Mouse (Mus musculus) embryonic facial prominence, embryonic 12.5 days (tissue): Measurements from ENCODE around the gene Lancl1. TPM values are rescaled to one million over a fixed set of nuclear protein-coding genes. Genes with fewer than 3 reads are reported as not detected.

Experiments used
- ATAC-seq: fragments of 200-750 bp; cut with Nextera tagmentation; 2 replicates; pipeline ENCODE4 v1.8.0; 2017; ENCODE audit not compliant: insufficient number of reproducible peaks, insufficient read depth, low FRiP score, low TSS enrichment
- H3K27ac ChIP-seq: fragments of 300-500 bp; sonication (generic); 2 replicates; pipeline ENCODE4 v1.5.1; 2016; ENCODE audit warnings: mild to moderate bottlenecking
- H3K27me3 ChIP-seq: fragments of 300-500 bp; sonication (generic); 2 replicates; pipeline ENCODE4 v1.6.1; 2016; ENCODE audit warnings: mild to moderate bottlenecking, moderate library complexity
- H3K36me3 ChIP-seq: fragments of 300-500 bp; sonication (generic); 2 replicates; pipeline ENCODE4 v1.6.1; 2016; ENCODE audit warnings: mild to moderate bottlenecking
- H3K4me1 ChIP-seq: fragments of 300-500 bp; sonication (generic); 2 replicates; pipeline ENCODE4 v1.6.1; 2016
- H3K4me2 ChIP-seq: fragments of 300-500 bp; sonication (generic); replicated peaks from 2 replicates; pipeline ENCODE4 v1.6.1; 2016; ENCODE audit warnings: mild to moderate bottlenecking, moderate library complexity
- H3K4me3 ChIP-seq: fragments of 300-500 bp; sonication (generic); 2 replicates; pipeline ENCODE4 v1.5.1; 2016; ENCODE audit warnings: mild to moderate bottlenecking
- H3K9ac ChIP-seq: fragments of 300-500 bp; sonication (generic); 2 replicates; pipeline ENCODE4 v1.6.1; 2016; ENCODE audit warnings: mild to moderate bottlenecking, moderate library complexity
- H3K9me3 ChIP-seq: fragments of 300-500 bp; sonication (generic); 2 replicates; pipeline ENCODE4 v1.6.1; 2016; ENCODE audit warnings: mild to moderate bottlenecking, moderate library complexity
- WGBS: fragments of 180-500 bp; shearing (Covaris S2); methylation state at CpG from one replicate; pipeline ENCODE4 v1.1.7; 2016; 5-methylcytosine and 5-hydroxymethylcytosine counted together
- polyA plus RNA-seq: library from polyadenylated mRNA; unstranded; fragments of >200 nt; fragmentation: Nextera tagmentation; extraction: Ambion mirVana; gene quantifications from 2 replicates; pipeline ENCODE4 v1.2.1, GENCODE M21; 2016

Gene Lancl1
- polyA plus RNA-seq, 1 experiment from 2014 or later: 110 TPM

DNA sequence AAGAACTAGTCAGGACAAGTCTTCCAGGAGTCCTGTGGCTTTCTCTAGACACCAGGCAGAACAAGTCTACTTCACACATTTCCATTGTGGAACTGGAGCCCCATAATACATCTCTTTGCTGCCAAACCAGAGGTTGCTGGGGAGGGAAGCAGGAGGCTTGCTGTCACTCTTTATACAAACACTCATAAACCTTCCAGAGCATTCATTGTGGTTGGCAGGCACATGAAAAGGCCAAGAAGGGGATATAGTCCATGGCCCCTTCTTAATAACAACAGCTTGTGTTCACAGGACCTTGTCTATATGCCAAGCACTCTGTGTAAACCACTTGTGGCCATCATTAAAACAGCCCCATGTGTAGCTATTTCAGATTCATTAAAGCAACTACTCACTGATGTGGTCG, 6.4 kb upstream of the Lancl1 start:
- no peaks in the 10 kb centered on the region for H3K27me3 ChIP-seq
- 38% methylated on average over 1 of the region's 1 CpGs for WGBS
- H3K36me3 ChIP-seq: no peaks in the 10 kb centered on the region
- no peaks in the 10 kb centered on the region for H3K4me1 ChIP-seq
- H3K27ac ChIP-seq: no peak overlapping the region
- no peak overlapping the region for H3K9ac ChIP-seq
- no peak overlapping the region for H3K4me2 ChIP-seq
- no peak overlapping the region for H3K4me3 ChIP-seq
- no peaks in the 10 kb centered on the region for H3K9me3 ChIP-seq
- ATAC-seq: no peak

DNA sequence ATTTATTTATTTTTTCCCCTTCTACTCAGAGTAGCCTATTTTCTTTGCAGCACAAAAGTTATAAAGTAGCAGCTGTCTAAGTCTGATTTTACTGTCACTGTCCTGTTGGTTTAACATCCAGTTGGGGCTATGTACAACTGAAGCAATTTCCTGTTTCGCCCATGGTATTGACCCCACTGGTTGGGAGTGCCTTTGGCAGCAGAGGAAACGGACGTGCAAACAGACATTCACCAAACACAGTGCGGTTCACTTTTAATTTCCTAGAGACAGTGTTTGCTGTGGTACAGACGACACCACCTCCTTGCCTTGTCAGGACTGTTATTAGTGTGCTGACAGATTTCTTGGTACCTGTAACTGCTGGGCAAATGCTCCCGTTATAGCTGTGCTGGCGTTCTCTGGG, 3.9 kb upstream of the Lancl1 start:
- no peak for ATAC-seq
- Histone ChIP-seq H3K9ac (no peak overlapping the region), H3K4me1 (peaks cover 5% of the 10 kb centered on the region; the same call in 1 of the 2 replicates), H3K4me3 (no peak overlapping the region), H3K36me3 (no peaks in the 10 kb centered on the region), H3K27me3 (no peaks in the 10 kb centered on the region), H3K27ac (no peak overlapping the region), H3K9me3 (no peaks in the 10 kb centered on the region), H3K4me2 (no peak overlapping the region)
- WGBS: 68% methylated on average over 7 of the region's 7 CpGs

DNA sequence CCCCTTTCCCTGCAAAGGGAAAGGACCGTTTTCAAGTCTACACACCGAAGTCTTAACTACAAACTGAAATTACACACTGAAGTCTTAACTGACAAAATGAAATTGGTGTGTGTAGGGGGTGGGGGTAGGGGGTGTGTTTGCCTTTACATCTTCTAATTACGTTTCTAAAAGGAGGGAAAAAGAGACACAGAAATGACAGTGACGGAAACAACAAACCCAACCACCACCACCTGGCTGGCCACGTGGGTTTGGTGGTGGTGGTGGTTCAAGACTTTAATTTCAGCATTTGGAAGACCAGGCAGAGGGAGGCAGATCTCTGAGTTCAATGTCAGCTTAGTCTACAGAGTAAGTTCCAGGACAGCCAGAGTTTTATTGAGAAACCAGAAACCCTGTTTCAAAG, 411 bp upstream of the Lancl1 start:
- H3K4me1 ChIP-seq: peaks cover 5% of the 10 kb centered on the region; the same call in 1 of the 2 replicates
- H3K36me3 ChIP-seq: peaks cover 17% of the 10 kb centered on the region
- no peaks in the 10 kb centered on the region for H3K9me3 ChIP-seq
- peak overlapping the region; percentile 52 for H3K4me2 ChIP-seq
- H3K27me3 ChIP-seq: no peaks in the 10 kb centered on the region
- peak overlapping the region; percentile 27; the same call in 1 of the 2 replicates for H3K9ac ChIP-seq
- no peak overlapping the region for H3K27ac ChIP-seq
- 1% methylated on average over 5 of the region's 5 CpGs for WGBS
- H3K4me3 ChIP-seq: peak overlapping the region; percentile 91
- no peak for ATAC-seq

DNA sequence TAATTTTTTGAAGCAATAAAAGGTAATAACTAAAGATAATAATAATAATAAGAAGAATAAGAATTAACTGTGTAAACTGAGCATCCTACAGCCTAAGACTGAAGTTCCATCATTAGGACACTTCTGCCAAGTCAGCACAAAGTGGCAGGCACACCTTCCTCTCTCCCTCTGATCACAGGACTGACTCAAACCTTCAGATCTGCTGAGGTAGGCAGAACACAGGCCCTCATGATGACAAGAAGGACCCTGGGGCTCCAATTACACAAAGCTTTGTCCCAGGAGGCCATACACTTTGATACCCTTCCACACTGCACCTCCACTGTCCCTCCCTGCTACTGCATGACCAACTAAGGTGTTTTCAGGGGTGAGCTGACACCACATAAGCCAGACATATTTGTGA, 1.5 kb downstream of the Lancl1 start:
- ATAC-seq: no peak
- Histone ChIP-seq H3K9ac (no peak overlapping the region), H3K4me1 (peaks cover 5% of the 10 kb centered on the region; the same call in 1 of the 2 replicates), H3K27ac (no peak overlapping the region), H3K9me3 (no peaks in the 10 kb centered on the region), H3K36me3 (peaks cover 35% of the 10 kb centered on the region), H3K4me3 (no peak overlapping the region), H3K27me3 (no peaks in the 10 kb centered on the region), H3K4me2 (no peak overlapping the region)

DNA sequence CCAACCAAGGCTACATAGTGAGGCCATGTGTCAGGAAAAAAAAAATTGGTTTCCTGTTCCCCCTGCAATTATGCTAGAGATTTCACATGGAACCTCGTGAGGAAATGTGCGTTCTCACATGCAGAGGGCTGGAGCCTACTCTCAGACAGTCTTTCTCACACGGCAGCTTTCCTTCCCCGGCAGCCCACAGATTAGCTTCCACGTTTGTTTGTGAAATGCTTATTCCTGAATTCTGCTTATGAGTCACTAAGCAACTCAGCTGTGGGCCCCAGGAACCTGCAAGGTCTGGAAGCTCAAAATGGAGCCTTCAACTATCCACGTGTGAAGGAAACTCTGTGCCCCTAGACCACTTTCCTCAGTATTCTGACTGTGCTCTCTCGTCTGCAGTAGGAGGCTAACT, 5.4 kb downstream of the Lancl1 start:
- H3K9ac ChIP-seq: no peak overlapping the region
- H3K36me3 ChIP-seq: peaks cover 67% of the 10 kb centered on the region
- H3K27ac ChIP-seq: no peak overlapping the region
- WGBS: 82% methylated on average over 7 of the region's 7 CpGs
- no peaks in the 10 kb centered on the region for H3K9me3 ChIP-seq
- ATAC-seq: no peak
- H3K27me3 ChIP-seq: no peaks in the 10 kb centered on the region
- H3K4me3 ChIP-seq: no peak overlapping the region
- peaks cover 5% of the 10 kb centered on the region; the same call in 1 of the 2 replicates for H3K4me1 ChIP-seq
- no peak overlapping the region for H3K4me2 ChIP-seq

DNA sequence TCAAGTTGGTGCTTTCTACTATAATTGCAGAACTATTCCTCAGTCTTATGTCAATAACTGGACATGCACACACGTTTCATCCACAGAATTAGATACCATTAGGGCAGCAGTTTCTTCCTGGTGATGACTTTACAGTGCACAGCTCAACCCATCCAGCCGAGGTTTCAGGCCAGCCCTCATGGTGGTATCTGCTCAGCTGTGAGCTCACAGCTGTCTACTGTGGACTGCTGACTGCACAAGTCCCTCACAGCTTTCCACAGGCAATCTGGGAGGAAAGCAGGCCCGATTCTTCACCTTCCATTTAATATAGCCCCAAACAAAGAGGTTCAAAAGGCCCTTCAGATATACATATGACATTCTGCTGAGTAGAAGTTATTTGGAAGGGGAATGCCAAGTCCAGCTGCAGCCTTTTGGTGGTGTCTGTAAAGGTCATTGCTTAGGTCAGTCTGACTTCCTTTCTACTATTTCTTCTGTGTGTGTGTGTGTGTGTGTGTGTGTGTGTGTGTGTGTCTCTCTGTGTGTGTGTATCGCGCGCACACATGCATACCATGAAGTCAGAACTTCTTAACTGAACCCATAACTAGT, 11.7 kb downstream of the Lancl1 start:
- no peaks in the 10 kb centered on the region for H3K9me3 ChIP-seq
- H3K27ac ChIP-seq: no peak overlapping the region
- WGBS: 81% methylated on average over 6 of the region's 6 CpGs
- peaks cover 51% of the 10 kb centered on the region for H3K36me3 ChIP-seq
- H3K27me3 ChIP-seq: no peaks in the 10 kb centered on the region
- H3K4me1 ChIP-seq: no peaks in the 10 kb centered on the region
- no peak overlapping the region for H3K4me2 ChIP-seq
- no peak for ATAC-seq
- no peak overlapping the region for H3K9ac ChIP-seq
- H3K4me3 ChIP-seq: no peak overlapping the region

DNA sequence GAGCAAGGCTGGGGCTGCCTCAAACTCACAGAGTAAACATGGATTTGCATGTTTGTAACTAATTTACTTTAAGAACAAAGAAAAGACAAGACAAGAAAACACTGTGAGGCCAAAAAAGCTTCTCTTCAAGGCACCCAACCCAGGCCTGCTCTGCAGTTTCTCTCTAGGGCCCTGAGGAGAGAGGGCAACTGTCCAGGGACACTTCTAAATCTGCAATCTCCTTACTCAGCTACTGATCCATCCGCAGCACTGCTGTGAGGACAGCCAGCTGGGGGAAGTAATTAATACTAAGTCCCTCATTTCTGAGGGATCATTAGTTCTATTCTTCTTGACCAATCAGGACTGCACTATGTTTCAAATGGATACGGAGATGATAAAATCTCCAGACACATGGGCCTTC, 12.5 kb downstream of the Lancl1 start:
- peaks cover 42% of the 10 kb centered on the region for H3K36me3 ChIP-seq

DNA sequence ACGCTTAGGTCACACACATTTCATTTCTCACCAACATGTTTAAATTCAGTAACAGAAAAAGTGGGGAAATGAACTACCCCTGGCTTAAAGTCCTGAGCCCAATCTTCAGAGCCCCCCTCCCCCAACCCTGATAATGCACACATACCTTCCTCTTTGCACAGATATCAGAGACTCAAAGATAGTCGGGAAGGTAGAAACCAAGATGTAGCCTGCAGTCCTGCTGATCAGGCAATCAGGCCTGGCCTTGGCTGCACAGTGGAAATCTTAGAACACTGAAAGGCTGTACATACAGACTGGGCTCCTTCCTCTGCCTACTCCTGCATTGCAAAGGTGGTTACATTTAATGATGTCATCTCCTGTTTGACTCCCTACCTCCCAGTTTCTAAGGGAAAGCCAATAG, 15.9 kb downstream of the Lancl1 start:
- no peaks in the 10 kb centered on the region for H3K4me1 ChIP-seq
- no peak overlapping the region for H3K9ac ChIP-seq
- H3K27me3 ChIP-seq: no peaks in the 10 kb centered on the region
- 87% methylated on average over 2 of the region's 2 CpGs for WGBS
- peaks cover 31% of the 10 kb centered on the region for H3K36me3 ChIP-seq
- H3K27ac ChIP-seq: no peak overlapping the region
- no peak overlapping the region for H3K4me2 ChIP-seq
- H3K4me3 ChIP-seq: no peak overlapping the region
- H3K9me3 ChIP-seq: no peaks in the 10 kb centered on the region
- no peak for ATAC-seq

More for the DNA sequence above, 12.5 kb downstream of the Lancl1 start:
- ATAC-seq: no peak
- Histone ChIP-seq H3K9ac (no peak overlapping the region), H3K27me3 (no peaks in the 10 kb centered on the region), H3K4me2 (no peak overlapping the region), H3K4me1 (no peaks in the 10 kb centered on the region), H3K27ac (no peak overlapping the region), H3K4me3 (no peak overlapping the region), H3K9me3 (no peaks in the 10 kb centered on the region)
- 81% methylated on average over 2 of the region's 2 CpGs for WGBS

DNA sequence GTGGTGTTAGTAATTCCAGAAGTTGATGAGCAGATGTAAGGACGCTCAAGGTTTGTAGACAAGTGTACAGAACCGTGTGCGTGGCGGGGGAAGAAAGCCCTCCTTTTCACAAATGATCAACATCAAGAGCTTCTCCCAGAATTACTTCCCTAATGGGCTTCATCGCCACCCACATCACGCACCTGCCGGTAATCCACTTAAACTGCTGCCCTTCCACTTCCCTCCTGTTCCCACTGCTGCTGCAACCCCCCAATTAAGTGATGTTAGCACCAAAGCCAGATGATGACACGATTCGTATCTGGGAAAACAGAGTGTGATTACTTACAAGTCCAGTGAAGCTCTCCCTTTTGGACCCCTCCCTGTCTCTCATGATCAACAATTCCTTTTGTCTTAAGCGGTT, 16.6 kb downstream of the Lancl1 start:
- Histone ChIP-seq H3K9ac (no peak overlapping the region), H3K4me2 (no peak overlapping the region), H3K4me3 (no peak overlapping the region), H3K27me3 (no peaks in the 10 kb centered on the region), H3K4me1 (no peaks in the 10 kb centered on the region), H3K36me3 (peaks cover 26% of the 10 kb centered on the region), H3K27ac (no peak overlapping the region), H3K9me3 (no peaks in the 10 kb centered on the region)
- WGBS: 91% methylated on average over 10 of the region's 10 CpGs
- ATAC-seq: no peak

DNA sequence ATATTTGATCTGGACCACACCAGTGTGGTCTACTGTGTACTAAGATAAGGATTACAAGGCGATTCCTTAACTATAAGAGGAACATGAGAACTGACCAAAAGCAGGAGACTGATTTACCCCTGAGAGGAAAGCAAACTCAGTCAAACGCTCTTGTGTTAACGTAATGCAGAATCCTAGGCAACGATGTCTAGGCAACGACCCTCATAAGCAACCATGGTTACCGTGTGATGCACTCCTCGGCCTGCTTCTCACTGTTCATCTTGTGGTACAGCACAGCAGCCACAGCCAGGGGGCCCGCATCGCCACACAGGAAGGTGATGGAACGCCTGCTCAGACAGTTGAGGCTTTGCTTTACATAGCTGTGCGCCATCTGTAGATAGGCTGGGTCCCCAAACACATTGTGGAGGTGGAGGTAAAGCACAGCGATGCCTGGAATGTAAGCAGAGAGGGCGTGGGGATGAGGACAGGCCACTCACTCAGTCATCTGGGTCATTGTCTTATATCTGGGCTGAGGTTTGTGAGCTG, 18.0 kb downstream of the Lancl1 start:
- ATAC-seq: no peak
- H3K4me1 ChIP-seq: no peaks in the 10 kb centered on the region
- H3K36me3 ChIP-seq: peaks cover 24% of the 10 kb centered on the region
- H3K9me3 ChIP-seq: no peaks in the 10 kb centered on the region
- H3K4me2 ChIP-seq: no peak overlapping the region
- WGBS: 88% methylated on average over 13 of the region's 13 CpGs
- no peak overlapping the region for H3K9ac ChIP-seq
- no peaks in the 10 kb centered on the region for H3K27me3 ChIP-seq
- H3K27ac ChIP-seq: no peak overlapping the region
- H3K4me3 ChIP-seq: no peak overlapping the region

DNA sequence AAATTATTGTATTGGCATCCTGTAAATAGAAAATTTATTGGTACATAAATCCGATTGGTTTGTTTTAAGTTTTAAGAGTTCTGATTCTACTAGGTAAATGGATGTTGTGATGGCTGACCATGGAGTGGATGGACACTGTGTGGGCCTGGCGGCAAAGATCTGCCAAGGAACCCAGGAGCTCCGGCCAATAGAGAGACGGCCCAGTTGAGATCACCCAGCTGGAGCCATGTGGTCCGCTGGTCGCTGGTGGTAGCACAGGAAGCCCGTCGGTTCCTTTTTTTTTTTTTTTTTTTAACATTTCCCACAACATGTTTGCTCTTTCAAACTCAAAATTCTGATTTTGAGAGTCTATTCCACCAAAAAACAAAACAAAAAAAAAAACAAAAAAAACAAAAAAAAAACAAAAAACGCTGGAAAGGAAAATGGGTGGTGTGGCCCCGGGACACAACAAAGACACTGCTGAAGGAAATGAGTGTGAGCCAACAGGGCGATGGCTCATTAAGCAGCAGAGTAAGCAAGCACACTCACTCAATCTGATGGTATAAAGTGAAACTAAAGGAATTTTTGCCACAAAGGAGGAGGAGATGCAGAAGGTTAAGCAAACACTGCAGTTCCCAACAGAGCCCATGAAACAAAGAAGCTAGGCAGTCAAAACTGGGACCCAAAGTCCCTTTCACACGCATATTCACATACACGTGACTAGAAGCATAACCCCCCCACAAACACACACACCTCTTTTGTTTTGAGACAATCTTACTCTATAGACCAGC, 21.4 kb downstream of the Lancl1 start:
- H3K4me1 ChIP-seq: no peaks in the 10 kb centered on the region
- H3K9ac ChIP-seq: no peak overlapping the region
- H3K36me3 ChIP-seq: peaks cover 24% of the 10 kb centered on the region
- H3K4me2 ChIP-seq: no peak overlapping the region
- no peak for ATAC-seq
- no peak overlapping the region for H3K27ac ChIP-seq
- H3K4me3 ChIP-seq: no peak overlapping the region
- H3K9me3 ChIP-seq: no peaks in the 10 kb centered on the region
- H3K27me3 ChIP-seq: no peaks in the 10 kb centered on the region
- WGBS: 90% methylated on average over 13 of the region's 13 CpGs

DNA sequence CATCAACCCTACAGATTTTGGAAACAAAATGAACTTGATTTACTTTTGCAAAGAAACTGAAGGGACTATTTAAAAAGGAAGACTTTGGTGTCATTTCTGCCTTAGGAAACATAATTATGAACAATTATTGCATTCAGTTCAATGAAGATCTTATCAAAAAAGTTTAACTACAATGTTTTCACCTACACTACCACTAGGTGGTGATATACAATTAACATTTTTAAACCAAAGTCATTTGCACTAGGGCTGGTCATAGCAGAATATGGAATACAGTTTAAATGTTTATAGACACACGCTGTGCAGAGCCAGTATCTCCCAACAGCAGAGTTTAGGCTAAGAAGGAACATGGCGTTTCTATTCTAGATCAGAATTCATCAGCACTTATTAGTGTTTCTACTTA, 24.5 kb downstream of the Lancl1 start:
- Histone ChIP-seq H3K4me2 (no peak overlapping the region), H3K4me3 (no peak overlapping the region), H3K9me3 (no peaks in the 10 kb centered on the region), H3K36me3 (peaks cover 14% of the 10 kb centered on the region; the same call in 1 of the 2 replicates), H3K9ac (no peak overlapping the region), H3K27ac (no peak overlapping the region), H3K27me3 (no peaks in the 10 kb centered on the region), H3K4me1 (no peaks in the 10 kb centered on the region)
- 67% methylated on average over 2 of the region's 2 CpGs for WGBS
- no peak for ATAC-seq
